Mouse (Mus musculus) heart, adult 11 months (tissue): ENCODE measurements at regions not wholly inside any gene's neighbourhood (a gene's known extent, or its start where the extent isn't known, plus 50 kb on each side); places are given as distances from the start of the nearest gene placed in this dataset.
"Not testable (repeated sequence)": the region's sequence is repeated elsewhere in the genome, so short reads cannot be mapped to it uniquely, and the experiment has no call there.

ENCODE experiments used
- DNase-seq: peaks from one replicate; pipeline ENCODE4 v3.0.0; 2022

- DNase-seq: no peak
These were observed 319.3 kb upstream of the Intu start for GRCm38 (mm10) chr3:40211793-40212192.

- no peak for DNase-seq
These were observed 304.3 kb upstream of the Intu start for GRCm38 (mm10) chr3:40226772-40227171.

DNA sequence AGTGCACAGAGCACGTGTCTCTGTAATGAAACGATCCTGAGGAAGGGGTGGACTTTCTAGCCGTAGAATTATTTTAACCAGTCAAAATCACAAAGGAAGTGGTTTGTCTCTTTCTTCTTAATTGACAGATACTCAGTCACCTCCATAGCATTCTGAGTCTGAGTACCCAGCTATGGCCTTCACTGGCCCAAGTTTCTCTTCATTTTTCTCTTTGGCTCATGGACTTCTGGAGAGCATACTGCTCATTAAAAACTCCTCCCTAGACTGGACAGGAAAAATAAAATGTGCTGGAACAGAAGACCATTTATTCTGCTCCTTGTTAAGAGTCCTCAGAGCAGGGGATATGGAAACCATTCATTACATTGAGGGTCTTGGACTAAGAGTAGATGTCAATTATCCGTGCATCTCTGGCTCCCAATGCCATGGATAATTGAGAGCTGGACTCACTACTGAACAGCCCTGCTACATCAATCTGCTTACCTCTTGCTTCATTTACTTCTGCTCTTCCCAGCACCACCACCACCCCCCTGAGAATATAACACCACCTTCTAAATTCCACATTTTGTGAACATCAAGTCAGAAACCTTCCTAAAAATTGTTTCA lies 287.5 kb upstream of the Intu start:
- DNase-seq: no peak

DNA sequence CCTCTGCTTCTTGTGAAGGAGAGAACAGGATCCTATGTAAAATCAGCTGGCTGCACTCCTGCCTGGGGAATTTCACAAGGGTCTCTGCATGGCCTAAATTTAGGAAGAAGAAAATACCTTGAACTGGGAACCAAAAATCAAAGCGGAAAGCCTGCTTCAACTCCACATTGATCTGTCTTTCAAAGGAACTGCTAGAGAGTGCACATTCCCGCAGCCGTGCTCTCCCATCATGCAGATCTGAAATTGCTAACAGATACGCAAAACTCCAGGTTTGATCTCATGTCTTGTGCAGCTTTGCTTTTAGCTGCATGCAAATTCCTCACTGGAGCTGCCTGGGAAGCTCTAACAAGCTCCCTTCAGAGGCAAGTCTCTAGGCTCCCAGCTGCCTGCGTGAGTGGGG lies 276.7 kb upstream of the Intu start:
- DNase-seq: no peak

DNA sequence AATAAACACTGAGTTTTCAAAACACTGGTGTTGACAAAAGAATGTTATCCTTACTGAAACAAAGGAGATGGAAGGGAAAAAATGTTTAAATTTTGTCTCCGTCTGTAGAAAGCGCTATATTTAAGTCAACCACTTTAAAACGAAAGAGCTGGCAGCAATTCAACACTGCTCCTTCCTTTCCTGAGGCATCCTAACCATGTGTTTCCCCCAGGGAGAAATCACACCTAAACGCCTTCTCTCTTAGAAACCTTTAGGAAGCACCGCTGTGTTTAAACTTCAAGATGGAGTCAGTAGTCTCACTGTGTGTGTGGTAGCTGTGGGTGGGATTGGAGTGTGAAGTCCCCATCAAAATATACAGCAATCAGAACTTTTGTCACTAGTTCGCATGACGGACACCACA lies 268.6 kb upstream of the Intu start:
- DNase-seq: no peak

GRCm38 (mm10) chr3:40267514-40267913 lies 263.6 kb upstream of the Intu start:
- no peak for DNase-seq

DNA sequence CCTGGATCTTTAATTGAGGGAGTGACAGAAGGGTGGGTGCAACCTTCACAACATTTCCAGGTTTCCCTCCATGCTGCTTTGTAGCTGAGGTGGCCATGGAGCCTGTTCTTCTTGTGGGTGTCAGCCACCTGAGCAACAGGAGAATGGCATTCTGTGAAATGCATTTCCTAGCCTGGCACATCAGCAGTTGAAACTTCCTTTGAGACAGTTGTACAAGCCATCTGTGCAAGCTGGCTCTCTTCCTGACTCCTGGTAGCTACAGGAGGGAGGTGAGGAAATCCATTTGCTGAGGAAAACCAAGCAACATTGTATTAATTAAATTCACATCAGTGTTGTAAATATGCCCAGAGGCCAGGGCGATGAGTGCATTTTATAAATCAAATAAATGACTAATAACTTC lies 248.2 kb upstream of the Intu start:
- no peak for DNase-seq

DNA sequence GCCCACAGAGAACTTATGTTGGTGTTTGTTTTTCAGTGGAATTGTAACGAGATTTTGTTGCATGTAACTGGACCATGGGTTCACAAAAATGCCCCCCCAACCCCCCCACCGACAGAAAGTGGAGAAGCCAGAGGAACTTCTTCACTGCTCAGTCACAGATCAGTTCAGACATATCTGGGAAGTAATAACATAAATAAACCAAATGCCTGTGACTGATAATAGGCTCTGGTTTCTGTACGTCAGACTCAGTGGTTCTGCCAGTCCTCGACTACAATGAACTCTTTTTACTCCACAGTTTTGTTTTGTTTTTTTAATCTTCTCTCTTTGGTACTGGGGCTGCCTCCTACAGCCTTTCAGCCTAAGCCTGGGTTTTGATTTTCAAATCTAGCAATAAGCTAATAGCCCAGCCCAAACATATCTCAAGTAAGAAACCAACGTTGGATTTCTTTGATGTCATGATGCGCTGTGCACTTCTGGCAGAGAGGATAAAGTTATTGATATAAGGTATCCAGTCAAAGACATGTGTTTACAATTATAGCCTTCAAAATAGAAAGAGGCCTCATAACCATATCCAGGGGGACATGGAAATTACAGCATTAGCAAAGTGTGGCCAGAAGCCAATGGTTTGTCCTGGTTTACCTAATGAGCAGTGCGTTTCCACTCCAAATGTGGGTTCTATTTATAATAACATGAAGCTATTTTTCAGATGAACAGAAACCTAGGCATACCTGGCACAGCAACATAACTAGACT lies 244.0 kb upstream of the Intu start:
- no peak for DNase-seq

DNA sequence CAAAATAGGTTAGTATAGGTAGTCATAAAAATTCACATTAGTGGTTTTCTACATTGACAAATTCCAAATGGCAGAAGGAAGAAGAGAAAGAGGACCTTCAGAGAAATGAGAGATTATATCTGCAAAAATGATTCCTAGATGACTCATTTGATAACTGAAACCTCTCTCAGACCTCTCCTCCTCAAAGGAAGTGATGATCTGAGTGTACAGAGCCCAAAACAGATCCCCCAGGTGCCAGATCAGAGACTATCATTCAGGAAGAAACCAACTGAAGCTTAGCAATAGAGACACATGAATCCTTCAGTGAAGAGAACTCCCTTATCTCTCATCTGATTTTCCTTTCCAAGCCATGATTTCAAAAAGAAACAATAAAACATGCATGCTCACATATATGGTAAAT lies 234.0 kb upstream of the Intu start:
- DNase-seq: no peak

DNA sequence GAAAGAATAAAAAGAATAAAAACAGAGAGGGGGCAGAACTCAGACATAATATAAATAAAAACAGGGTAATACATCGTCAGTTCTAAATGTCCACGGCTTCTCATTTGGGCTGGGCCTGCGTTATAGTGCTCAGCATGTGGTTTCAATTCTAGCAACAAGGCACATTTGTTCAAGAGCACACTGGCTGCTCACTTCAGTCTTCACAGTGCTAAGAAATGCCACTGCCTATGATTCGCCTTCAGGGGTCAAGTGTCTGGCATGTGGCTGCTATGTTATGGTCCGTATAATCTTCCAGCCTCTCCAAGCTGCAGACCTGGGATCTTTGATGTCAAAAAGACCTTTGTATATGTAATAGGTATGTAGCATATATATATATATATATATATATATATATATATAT lies 210.8 kb upstream of the Intu start:
- no peak for DNase-seq

GRCm38 (mm10) chr3:40325872-40326803 lies 204.9 kb upstream of the Intu start:
- no peak for DNase-seq

- no peak for DNase-seq
These were observed 191.5 kb upstream of the Intu start for GRCm38 (mm10) chr3:40339492-40340030.

GRCm38 (mm10) chr3:40355103-40355502 lies 176.0 kb upstream of the Intu start:
- DNase-seq: no peak

GRCm38 (mm10) chr3:40368421-40368820 lies 162.7 kb upstream of the Intu start:
- DNase-seq: no peak

DNA sequence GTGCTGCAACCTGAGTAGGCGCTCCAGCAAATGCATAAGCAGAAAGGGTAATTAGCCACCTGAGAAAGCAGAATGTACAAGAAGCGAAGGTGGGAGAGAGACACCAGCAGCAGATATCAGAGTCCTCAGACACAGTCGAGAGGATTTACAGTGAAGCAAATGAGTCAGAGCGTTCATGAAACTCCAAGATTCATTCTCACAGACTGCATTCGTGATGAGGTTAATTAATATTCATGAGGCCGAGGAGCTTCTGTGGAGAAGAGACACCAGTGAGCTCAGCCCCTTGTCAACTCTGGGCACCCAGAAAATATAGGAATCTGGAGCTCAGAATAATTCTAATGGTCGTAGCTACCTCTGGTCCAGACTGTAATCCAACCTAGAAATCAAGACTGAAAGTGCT lies 159.7 kb upstream of the Intu start:
- peak; percentile 28 for DNase-seq

DNA sequence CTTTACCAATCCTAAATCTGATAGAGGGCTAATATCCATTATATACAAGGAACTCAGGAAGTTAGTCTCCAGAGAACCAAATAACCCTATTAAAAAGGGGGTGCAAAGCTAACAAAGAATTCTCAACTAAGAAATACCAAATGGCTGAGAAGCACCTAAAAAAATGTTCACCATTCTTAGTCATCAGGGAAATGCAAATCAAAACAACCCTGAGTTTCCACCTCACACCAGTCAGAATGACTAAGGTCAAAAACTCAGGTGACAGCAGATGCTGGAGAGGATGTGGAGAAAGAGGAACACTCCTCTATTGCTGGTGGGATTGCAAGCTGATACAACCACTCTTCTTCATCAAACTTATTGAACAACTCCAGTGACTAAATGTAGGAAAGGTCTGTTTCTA lies 154.9 kb upstream of the Intu start:
- not testable (repeated sequence) for DNase-seq

- DNase-seq: no peak
These were observed 153.7 kb upstream of the Intu start for GRCm38 (mm10) chr3:40377416-40377815.

DNA sequence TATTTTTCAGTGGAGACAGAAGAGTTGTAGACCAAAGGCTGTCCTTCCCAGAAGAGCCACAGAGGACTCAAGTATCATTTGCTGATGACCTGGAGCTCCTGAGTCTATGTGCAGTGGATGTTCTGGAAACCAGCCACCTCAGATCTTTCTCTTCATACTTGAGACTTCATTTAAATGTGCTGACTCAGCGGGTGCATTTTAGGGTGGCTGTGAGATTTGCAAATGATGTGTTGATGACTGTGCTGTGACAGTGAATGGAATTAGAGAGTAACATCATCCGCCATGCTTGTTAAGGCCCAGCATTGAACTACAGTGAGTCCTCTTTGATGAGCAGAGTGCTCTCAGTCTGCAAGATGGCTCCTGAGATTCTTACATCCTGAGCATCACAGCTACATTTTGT lies 152.0 kb upstream of the Intu start:
- DNase-seq: no peak

DNA sequence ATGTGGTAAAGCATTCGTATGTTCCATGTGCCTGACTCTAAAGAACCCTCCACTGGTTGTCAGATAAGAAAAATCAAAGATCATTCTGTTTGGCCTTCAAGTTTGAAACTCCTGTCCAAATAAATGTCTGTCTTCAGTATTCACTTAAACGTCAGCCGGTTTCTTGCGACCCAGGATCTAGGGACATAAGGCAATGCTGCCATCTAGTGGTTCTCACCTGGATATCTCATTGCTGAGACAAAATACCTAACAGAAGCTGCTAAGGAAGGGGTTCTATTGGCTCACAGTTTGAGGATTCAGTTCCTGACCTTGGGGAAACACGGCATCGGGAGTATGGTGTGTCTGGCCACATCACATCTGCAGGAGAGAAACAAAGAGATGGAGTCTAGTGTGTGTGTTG lies 139.5 kb upstream of the Intu start:
- DNase-seq: peak; percentile 79

GRCm38 (mm10) chr3:40398184-40398583 lies 132.9 kb upstream of the Intu start:
- peak; percentile 71 for DNase-seq

DNA sequence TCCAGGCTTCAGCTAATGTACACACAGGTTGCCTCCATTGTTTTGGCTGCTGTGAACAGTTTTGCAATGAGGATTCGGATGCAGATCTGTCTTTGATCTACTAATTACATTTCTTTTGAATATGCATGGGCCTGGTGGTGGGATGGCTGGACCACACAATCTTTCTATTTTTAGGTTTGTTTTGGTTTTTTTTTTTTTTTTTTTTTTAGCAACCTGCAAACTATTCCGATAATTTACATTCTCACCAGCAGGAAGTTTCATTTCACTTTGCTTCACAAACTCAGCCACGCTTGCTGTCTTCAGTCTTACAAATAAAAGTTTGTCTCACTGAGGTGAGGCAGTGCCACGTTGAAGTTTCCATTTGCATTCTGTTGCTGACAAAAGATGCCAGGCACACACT lies 127.7 kb upstream of the Intu start:
- no peak for DNase-seq

DNA sequence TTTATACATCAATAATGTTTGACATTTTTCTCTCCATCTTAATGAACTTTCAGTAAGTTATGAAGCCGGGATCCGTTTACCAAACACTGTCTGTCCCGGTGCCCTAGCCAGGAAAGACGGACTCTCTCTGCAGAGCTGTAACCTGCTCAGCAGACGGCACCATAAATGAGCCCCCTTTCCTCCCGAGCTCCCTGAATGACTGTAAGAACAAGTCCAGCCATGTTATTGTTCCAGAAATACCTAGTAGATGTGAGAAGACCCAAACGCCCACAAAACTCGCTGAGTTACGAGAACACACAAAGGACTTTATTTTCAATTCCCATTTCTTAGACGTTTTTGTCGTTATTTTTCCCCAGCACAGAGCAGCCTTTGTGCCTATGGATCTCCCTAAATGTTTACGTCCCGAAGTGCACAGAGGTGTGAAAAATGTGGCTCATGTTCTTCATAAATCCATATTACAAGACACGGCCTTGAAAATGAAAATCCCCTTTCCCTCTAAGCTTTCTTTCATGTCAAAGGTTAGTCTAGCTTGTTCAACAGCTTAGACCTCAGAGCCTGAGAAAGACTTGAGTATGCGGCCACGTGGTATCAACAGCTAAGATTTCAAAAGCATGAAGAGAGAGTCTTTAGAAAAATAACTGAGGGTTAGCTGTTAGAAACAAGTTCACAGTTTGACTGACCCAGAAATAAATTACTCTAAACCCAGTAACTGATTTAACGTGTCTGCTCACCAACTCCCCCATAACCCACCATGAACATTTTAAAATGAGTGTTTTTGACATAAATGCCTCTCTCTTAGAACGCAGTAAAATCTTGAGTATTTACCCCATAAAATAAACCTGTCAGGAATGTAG lies 125.8 kb upstream of the Intu start:
- peak; percentile 1 for DNase-seq

DNA sequence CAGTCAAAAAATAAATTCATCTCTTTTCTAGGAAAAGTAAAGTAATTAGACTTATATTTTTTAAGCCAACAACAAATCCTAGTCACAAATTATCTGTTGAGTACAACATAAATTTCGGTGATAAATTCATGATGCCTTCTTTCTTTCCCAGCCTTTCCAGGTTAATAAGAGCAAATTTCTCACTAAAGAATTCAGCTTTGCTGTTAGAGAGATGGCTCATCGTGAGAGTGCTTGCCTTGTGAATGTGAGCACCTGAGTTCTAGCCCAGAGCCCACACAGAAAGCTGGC lies 125.2 kb upstream of the Intu start:
- DNase-seq: no peak
